In genomic region chr2:125659823-125660536, GRCm38 (mm10) we compare ENCODE assay signal across 8 mouse cellular contexts. TPM values are rescaled to one million over a fixed set of nuclear protein-coding genes. Genes with fewer than 3 reads are reported as not detected.
A peak's percentile ranks its signal among the peaks of the same experiment; 100 is the strongest.
DNase-seq lines count a peak whose midpoint lies in the region; ATAC-seq and TF ChIP-seq lines count a peak whose summit lies in the region.

No protein-coding gene starts in this region.

- peak; percentile 89 for ATAC-seq in forebrain, embryonic 16.5 days
- ATAC-seq in hindbrain, embryonic 14.5 days (ENCODE audit: low FRiP score): peak; percentile 75
- peak; percentile 98 for ATAC-seq in megakaryocyte, adult 5-6 weeks (ENCODE audit: poor library complexity, severe bottlenecking)

- H3K9ac ChIP-seq in forebrain, embryonic 16.5 days (replicated peaks; ENCODE audit: low read depth, low read length): no peak overlapping the region; the same call in 1 of the 2 replicates
- H3K9ac ChIP-seq in hindbrain, embryonic 14.5 days: 0 out of 2 replicates have a peak overlapping the region, but pooled peaks have one; percentile 19

- no peaks in the 10 kb centered on the region for H3K36me3 ChIP-seq in forebrain, embryonic 16.5 days (ENCODE audit: control insufficient read depth, insufficient read depth)
- no peaks in the 10 kb centered on the region for H3K36me3 ChIP-seq in hindbrain, embryonic 14.5 days (replicated peaks; ENCODE audit: control insufficient read depth, insufficient read depth)

- no peaks in the 10 kb centered on the region for H3K4me1 ChIP-seq in cerebellum, adult 2 months (ENCODE audit: control insufficient read depth, insufficient read depth, low read length)
- no peaks in the 10 kb centered on the region for H3K4me1 ChIP-seq in forebrain, embryonic 16.5 days (replicated peaks; ENCODE audit: control insufficient read depth, insufficient read depth, low read length)
- H3K4me1 ChIP-seq in hindbrain, embryonic 14.5 days (replicated peaks; ENCODE audit: control insufficient read depth, insufficient read depth, low read length): peaks cover 2% of the 10 kb centered on the region; the same call in 1 of the 2 replicates

- peak overlapping the region; percentile 49 for H3K4me2 ChIP-seq in forebrain, embryonic 16.5 days (ENCODE audit: low read length)
- H3K4me2 ChIP-seq in hindbrain, embryonic 14.5 days (replicated peaks): peak overlapping the region; percentile 47

- H3K27me3 ChIP-seq in cerebellum, adult 2 months (ENCODE audit: control insufficient read depth, insufficient read depth, low read length): no peaks in the 10 kb centered on the region
- no peaks in the 10 kb centered on the region for H3K27me3 ChIP-seq in forebrain, embryonic 16.5 days (replicated peaks; ENCODE audit: control insufficient read depth, insufficient read depth, low read length)
- no peaks in the 10 kb centered on the region for H3K27me3 ChIP-seq in hindbrain, embryonic 14.5 days (ENCODE audit: control insufficient read depth, insufficient read depth, low read length)

- H3K4me3 ChIP-seq in cerebellum, adult 2 months (replicated peaks; ENCODE audit: insufficient read depth, low read depth, low read length): peak overlapping the region; percentile 22
- H3K4me3 ChIP-seq in forebrain, embryonic 16.5 days (replicated peaks; ENCODE audit: low read length): peak overlapping the region; percentile 26
- H3K4me3 ChIP-seq in hindbrain, embryonic 14.5 days (replicated peaks; ENCODE audit: low read length): peak overlapping the region; percentile 15; the same call in 1 of the 2 replicates

- DNase-seq in gastrocnemius, adult 18-20 months (ENCODE audit: low spot score): peak; percentile 76
- no peak for DNase-seq in gastrocnemius, adult 8-10 months (ENCODE audit: low spot score in 2 of 2)
- DNase-seq in cerebellum, adult 2 months: peak; percentile 67 to 75
- peak; percentile 87 for DNase-seq in hindbrain, embryonic 14.5 days (ENCODE audit: low spot score)
- DNase-seq in layer of hippocampus, postnatal 36 days: peak; percentile 45 to 59
- peak; percentile 49 for DNase-seq in right cerebral cortex, postnatal 25 days

- WGBS in cerebellum, adult 2 months: 12% methylated on average over 10 of the region's 10 CpGs
- WGBS in forebrain, embryonic 16.5 days: 16% methylated on average over 10 of the region's 10 CpGs
- 17% methylated on average over 10 of the region's 10 CpGs for WGBS in hindbrain, embryonic 14.5 days

- H3K9me3 ChIP-seq in forebrain, embryonic 16.5 days (ENCODE audit: control insufficient read depth, low read length): no peaks in the 10 kb centered on the region
- H3K9me3 ChIP-seq in hindbrain, embryonic 14.5 days (ENCODE audit: control insufficient read depth, low read length): no peaks in the 10 kb centered on the region

- H3K27ac ChIP-seq in cerebellum, adult 2 months (ENCODE audit: insufficient read depth, low read length): no peak overlapping the region
- H3K27ac ChIP-seq in forebrain, embryonic 16.5 days (ENCODE audit: low read length): no peak overlapping the region
- no peak overlapping the region for H3K27ac ChIP-seq in hindbrain, embryonic 14.5 days

- peak; percentile 92 for TF ChIP-seq CTCF in cerebellum, adult 2 months (IDR thresholded peaks at IDR 0.05; ENCODE audit: borderline replicate concordance, insufficient read depth, low read depth, low read length)

- no peak for TF ChIP-seq POLR2A in cerebellum, adult 2 months (IDR thresholded peaks at IDR 0.05; ENCODE audit: borderline replicate concordance, insufficient read depth, low read length)

RNA-seq across cellular contexts. Expression of gene Eid1, which starts 12.9 kb away (rescaled TPM):
- 10 to 100 TPM; 19.1 to 23.3 TPM for total RNA-seq in gastrocnemius, adult 18-20 months (2021)
- total RNA-seq in gastrocnemius, adult 8-10 months (2022): 10 to 100 TPM; 17.1 to 24.7 (median 19.2) TPM
- 148 and 159 TPM in 2 replicates for polyA plus RNA-seq in cerebellum, adult 2 months (2012; rRNA removed)
- polyA plus RNA-seq in forebrain, embryonic 16.5 days (2015; fragmentation: Nextera tagmentation; extraction: Ambion mirVana): 317 and 327 TPM in 2 replicates
- 552 and 600 TPM in 2 replicates for polyA plus RNA-seq in hindbrain, embryonic 14.5 days (2014; fragmentation: Nextera tagmentation; extraction: Ambion mirVana)
- 100 to 1,000 TPM; 264 to 282 TPM for total RNA-seq in layer of hippocampus, postnatal 36 days (2021)
- 66.2 and 78.6 TPM in 2 replicates for total RNA-seq in megakaryocyte, adult 5-6 weeks (2015)
- 112 and 121 TPM in 2 replicates for total RNA-seq in megakaryocyte, adult 5-6 weeks (2017)

RNA-seq across cellular contexts. Expression of gene Cep152, which starts 35.1 kb away (rescaled TPM):
- under 1 TPM; 0.83 to 0.91 TPM for total RNA-seq in gastrocnemius, adult 18-20 months (2021)
- total RNA-seq in gastrocnemius, adult 8-10 months (2022): 1 to 10 TPM in 1 of 4 experiments, under 1 TPM in 3; 0.58 to 1.0 (median 0.78) TPM
- 3.1 and 3.2 TPM in 2 replicates for polyA plus RNA-seq in cerebellum, adult 2 months (2012; rRNA removed)
- 4.8 and 5.1 TPM in 2 replicates for polyA plus RNA-seq in forebrain, embryonic 16.5 days (2015; fragmentation: Nextera tagmentation; extraction: Ambion mirVana)
- 2.8 and 3.2 TPM in 2 replicates for polyA plus RNA-seq in hindbrain, embryonic 14.5 days (2014; fragmentation: Nextera tagmentation; extraction: Ambion mirVana)
- 1 to 10 TPM; 3.5 to 4.1 TPM for total RNA-seq in layer of hippocampus, postnatal 36 days (2021)
- total RNA-seq in megakaryocyte, adult 5-6 weeks (2015): 3.7 and 3.8 TPM in 2 replicates
- total RNA-seq in megakaryocyte, adult 5-6 weeks (2017): 14.4 and 14.7 TPM in 2 replicates

Comparison
In these comparisons a context has a peak if more than half of its experiments do, and no peak if none do; other contexts are left out.
1. DNase-seq: peak in gastrocnemius, adult 18-20 months (single experiment), cerebellum, adult 2 months (2 of 2), hindbrain, embryonic 14.5 days (single experiment), layer of hippocampus, postnatal 36 days (2 of 2) and right cerebral cortex, postnatal 25 days (single experiment); none in gastrocnemius, adult 8-10 months (0 of 2).
2. Peak in every context shown above with its lines, with median percentiles within 50 percentile points of each other: H3K4me3 ChIP-seq and ATAC-seq.